In the genomic region with DNA sequence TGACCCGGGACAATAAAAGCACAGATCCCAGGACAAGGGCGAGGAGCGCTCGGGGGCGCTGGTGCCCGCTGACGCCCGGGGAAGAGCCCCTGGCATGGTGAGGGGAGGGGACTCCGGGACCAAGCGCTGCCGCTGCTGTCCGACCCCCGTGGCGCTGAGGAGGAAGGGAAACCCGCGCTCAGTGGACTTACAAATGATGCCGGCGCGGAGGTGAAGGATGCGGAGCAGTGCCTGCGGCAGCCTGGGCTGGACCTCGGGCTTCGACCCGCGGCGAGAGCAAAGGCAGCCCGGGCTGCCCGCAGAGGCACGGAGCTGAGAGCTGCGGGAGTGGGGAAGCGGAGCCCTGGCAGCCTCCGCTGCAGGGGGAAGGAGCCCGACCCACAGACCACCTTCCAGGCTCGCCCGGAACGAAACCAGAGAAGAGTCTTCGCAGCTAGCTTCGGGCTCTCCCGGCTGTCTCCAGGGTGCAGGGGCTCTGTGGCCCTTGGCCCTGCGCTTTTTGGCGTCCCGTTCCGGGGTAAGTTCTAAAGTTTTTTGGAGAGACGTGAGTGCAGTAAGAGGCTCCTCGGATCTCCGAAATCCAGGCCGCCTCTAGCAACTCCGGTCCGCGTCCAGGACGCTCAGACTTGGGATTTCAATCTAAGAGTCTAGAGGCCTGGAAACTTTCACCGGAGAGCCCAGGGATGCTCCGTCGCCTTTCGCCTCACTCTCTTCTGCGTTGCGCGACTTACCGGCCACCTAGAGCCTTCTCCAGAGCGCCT, we compare ENCODE assay signal across 8 mouse cellular contexts. TPM values are rescaled to one million over a fixed set of nuclear protein-coding genes. Genes with fewer than 3 reads are reported as not detected.
A peak's percentile ranks its signal among the peaks of the same experiment; 100 is the strongest.
DNase-seq lines count a peak whose midpoint lies in the region; ATAC-seq and TF ChIP-seq lines count a peak whose summit lies in the region.

No protein-coding gene starts in this region.

- H3K9ac ChIP-seq in hindbrain, postnatal 0 days (replicated peaks; ENCODE audit: low read length): peak overlapping the region; percentile 70
- peak overlapping the region; percentile 16; the same call in 1 of the 2 replicates for H3K9ac ChIP-seq in liver, embryonic 16.5 days (ENCODE audit: low read depth, low read length)

- peak overlapping the region; percentile 93 for H3K4me2 ChIP-seq in hindbrain, postnatal 0 days (ENCODE audit: low read depth, low read length)
- H3K4me2 ChIP-seq in liver, embryonic 16.5 days (ENCODE audit: low read depth, low read length): peak overlapping the region; percentile 71

- peaks cover 5% of the 10 kb centered on the region; the same call in 1 of the 2 replicates for H3K4me1 ChIP-seq in brown adipose tissue, adult 24 weeks (ENCODE audit: control insufficient read depth, insufficient read depth, insufficient read length, low read length)
- H3K4me1 ChIP-seq in hindbrain, postnatal 0 days (ENCODE audit: insufficient read depth, low read length): no peaks in the 10 kb centered on the region
- H3K4me1 ChIP-seq in liver, embryonic 16.5 days (ENCODE audit: control insufficient read depth, low read depth, low read length): no peaks in the 10 kb centered on the region; the same call in none of the 2 replicates

- intact Hi-C loops in gastrocnemius, adult 2 months (cut with DNase I): loop anchor here (5.0 to 10.0 kb wide), 3 partner anchors 71 to 819 kb away; no protein-coding TSS in a partner anchor

- peak overlapping the region; percentile 53; the same call in 1 of the 2 replicates for H3K27ac ChIP-seq in brown adipose tissue, adult 24 weeks (replicated peaks; ENCODE audit: low read depth, low read length)
- peak overlapping the region; percentile 84 for H3K27ac ChIP-seq in gastrocnemius, adult 2 months
- peak overlapping the region; percentile 87 for H3K27ac ChIP-seq in hindbrain, postnatal 0 days
- no peak overlapping the region; the same call in 1 of the 2 replicates for H3K27ac ChIP-seq in liver, embryonic 16.5 days (ENCODE audit: low read length)

- peak; percentile 27 for DNase-seq in ovary, postnatal 10 days (ENCODE audit: low spot score)
- DNase-seq in ovary, adult 18-20 months (ENCODE audit: low spot score): no peak
- peak; percentile 62 for DNase-seq in gastrocnemius, adult 2 months
- DNase-seq in hindbrain, postnatal 0 days (ENCODE audit: low spot score): peak; percentile 66
- DNase-seq in right cerebral cortex, postnatal 25 days: peak; percentile 48

- peak overlapping the region; percentile 86 for H3K4me3 ChIP-seq in brown adipose tissue, adult 24 weeks (ENCODE audit: insufficient read depth, low read depth, low read length)
- H3K4me3 ChIP-seq in gastrocnemius, adult 2 months: peak overlapping the region; percentile 96
- H3K4me3 ChIP-seq in hindbrain, postnatal 0 days (ENCODE audit: low read length): peak overlapping the region; percentile 88
- peak overlapping the region; percentile 62 for H3K4me3 ChIP-seq in liver, embryonic 16.5 days (ENCODE audit: low read depth, low read length)

- no peaks in the 10 kb centered on the region; the same call in 1 of the 2 replicates for H3K36me3 ChIP-seq in hindbrain, postnatal 0 days (ENCODE audit: insufficient read depth, low read length)
- no peaks in the 10 kb centered on the region for H3K36me3 ChIP-seq in liver, embryonic 16.5 days (ENCODE audit: control insufficient read depth, insufficient read depth)

- no peak for TF ChIP-seq CTCF in gastrocnemius, adult 2 months (IDR thresholded peaks at IDR 0.05)
- TF ChIP-seq CTCF in hindbrain, postnatal 0 days (IDR thresholded peaks at IDR 0.05; ENCODE audit: low read depth): no peak

- under 1% methylated on average over 58 of the region's 60 CpGs for WGBS in hindbrain, postnatal 0 days
- WGBS in liver, embryonic 16.5 days (ENCODE audit: insufficient replicate concordance): under 1% methylated on average over 57 of the region's 60 CpGs

- H3K27me3 ChIP-seq in hindbrain, postnatal 0 days (ENCODE audit: insufficient read depth, low read length): no peaks in the 10 kb centered on the region
- peaks cover 31% of the 10 kb centered on the region for H3K27me3 ChIP-seq in liver, embryonic 16.5 days (ENCODE audit: control insufficient read depth, insufficient read depth, low read depth, low read length)

- H3K9me3 ChIP-seq in hindbrain, postnatal 0 days (ENCODE audit: low read length): no peaks in the 10 kb centered on the region
- no peaks in the 10 kb centered on the region for H3K9me3 ChIP-seq in liver, embryonic 16.5 days (replicated peaks; ENCODE audit: control insufficient read depth, low read length)

- ATAC-seq in hindbrain, postnatal 0 days: peak; percentile 2; the same call in 1 of the 2 replicates
- peak; percentile 25; the same call in 1 of the 2 replicates for ATAC-seq in liver, embryonic 16.5 days (ENCODE audit: low read depth)
- no peak for ATAC-seq in CD4-positive, CD25-positive, alpha-beta regulatory T cell, adult 4 months

RNA-seq across cellular contexts. Expression of a gene that starts 0.5 kb away (rescaled TPM):
- 0.91 and 1.3 TPM in 2 replicates for polyA plus RNA-seq in brown adipose tissue, adult 24 weeks (2012; ENCODE audit: insufficient read depth, insufficient read length, missing spikeins)
- 1 to 10 TPM; 2.0 to 3.6 TPM for total RNA-seq in gastrocnemius, adult 2 months (2021)
- 66.0 and 75.0 TPM in 2 replicates for total RNA-seq in hindbrain, postnatal 0 days (2014; rRNA removed)
- polyA plus RNA-seq in hindbrain, postnatal 0 days (2015; fragmentation: Nextera tagmentation; extraction: Ambion mirVana): 4.1 and 4.2 TPM in 2 replicates
- polyA plus RNA-seq in liver, embryonic 16.5 days (2015; fragmentation: Nextera tagmentation; extraction: Ambion mirVana): 0.16 and 0.27 TPM in 2 replicates
- not detected for polyA plus RNA-seq in CD4-positive, CD25-positive, alpha-beta regulatory T cell, adult 4 months (2017; shearing (Covaris generic))
